1 mouse cellular context compared by ENCODE assay signal in the genomic region with DNA sequence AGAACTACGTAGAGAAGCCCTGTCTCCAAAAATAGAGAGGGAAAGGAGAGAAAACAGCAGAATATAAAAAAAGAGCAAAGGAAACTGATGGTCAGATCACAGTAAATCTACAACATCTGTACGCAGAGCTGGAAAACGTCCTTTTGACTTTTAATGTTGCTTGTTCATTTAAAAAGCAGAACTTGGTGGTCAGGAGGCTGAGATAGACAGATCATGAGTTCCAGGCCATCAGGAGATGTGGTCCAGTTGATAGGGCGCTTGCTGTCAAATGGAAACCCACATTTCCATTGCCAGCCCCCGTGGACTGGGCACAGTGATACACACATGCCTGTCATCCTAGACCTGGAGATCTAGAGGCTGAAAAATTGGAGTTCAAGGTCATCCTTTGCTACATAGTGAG.
TF ChIP-seq lines count a peak whose summit lies in the region.

No protein-coding gene starts in this region.

TF ChIP-seq in CH12.LX, 34 proteins besides CTCF, POLR2A, EP300 and RAD21:
- TF ChIP-seq MEF2A (IDR thresholded peaks at IDR 0.05; ENCODE audit: borderline replicate concordance, low read depth, low read length) (no peak), TCF12 (IDR thresholded peaks at IDR 0.05; ENCODE audit: low read depth, low read length) (no peak), UBTF (IDR thresholded peaks at IDR 0.05; ENCODE audit: low read depth, low read length) (no peak), ZNF384 (IDR thresholded peaks at IDR 0.05; ENCODE audit: low read depth, low read length) (no peak), IRF4 (IDR thresholded peaks at IDR 0.05; ENCODE audit: low read depth, low read length) (no peak)
